Mouse (Mus musculus) lung, adult 18-20 months (tissue): Measurements from ENCODE around the gene Naa38.

Source experiments
- DNase-seq, 2 experiments: peaks; one replicate each; pipeline ENCODE4 v3.0.0; 2022; ENCODE audit warnings: mixed read lengths in 2 of 2

Naa38 gene

GRCm38 (mm10) chr11:69443328-69443727, 48.0 kb downstream of the Naa38 start:
- peak; percentile 62 to 81 for DNase-seq
